Mouse (Mus musculus) hindbrain, embryonic 15.5 days (tissue): ENCODE measurements around the gene Fam57b. TPM values are rescaled to one million over a fixed set of nuclear protein-coding genes. Genes with fewer than 3 reads are reported as not detected.

Source experiments
- ATAC-seq: fragments of 200-750 bp; cut with Nextera tagmentation; 2 replicates; pipeline ENCODE4 v1.8.0; 2017; ENCODE audit warnings: low read depth, moderate number of reproducible peaks, moderate TSS enrichment; ENCODE audit not compliant: low FRiP score
- H3K27ac ChIP-seq: fragments of 300-500 bp; sonication (generic); replicated peaks from 2 replicates; pipeline ENCODE4 v1.5.1; 2015; ENCODE audit warnings: mild to moderate bottlenecking, inconsistent platforms
- H3K27me3 ChIP-seq: fragments of 300-500 bp; sonication (generic); 2 replicates; pipeline ENCODE4 v1.6.1; 2015; ENCODE audit warnings: control low read depth, inconsistent platforms
- H3K36me3 ChIP-seq: fragments of 300-500 bp; sonication (generic); 2 replicates; pipeline ENCODE4 v1.6.1; 2015; ENCODE audit warnings: control low read depth, inconsistent platforms
- H3K4me1 ChIP-seq: fragments of 300-500 bp; sonication (generic); replicated peaks from 2 replicates; pipeline ENCODE4 v1.6.1; 2015; ENCODE audit warnings: control low read depth, inconsistent platforms
- H3K4me2 ChIP-seq: fragments of 300-500 bp; sonication (generic); 2 replicates; pipeline ENCODE4 v1.6.1; 2015; ENCODE audit warnings: moderate library complexity, mild to moderate bottlenecking, inconsistent platforms
- H3K4me3 ChIP-seq: fragments of 300-500 bp; sonication (generic); 2 replicates; pipeline ENCODE4 v1.5.1; 2015; ENCODE audit warnings: mild to moderate bottlenecking, inconsistent platforms
- H3K9ac ChIP-seq: fragments of 300-500 bp; sonication (generic); 2 replicates; pipeline ENCODE4 v1.6.1; 2015; ENCODE audit warnings: inconsistent platforms
- H3K9me3 ChIP-seq: fragments of 300-500 bp; sonication (generic); 2 replicates; pipeline ENCODE4 v1.6.1; 2016; ENCODE audit warnings: control low read depth, inconsistent platforms
- WGBS: fragments of 180-500 bp; shearing (Covaris S2); methylation state at CpG from one replicate; pipeline ENCODE4 v1.1.7; 2015; 5-methylcytosine and 5-hydroxymethylcytosine counted together
- polyA plus RNA-seq: library from polyadenylated mRNA; unstranded; fragments of >200 nt; fragmentation: Nextera tagmentation; extraction: Ambion mirVana; gene quantifications from 2 replicates; pipeline ENCODE4 v1.2.1, GENCODE M21; 2015

Fam57b gene
- polyA plus RNA-seq, 1 experiment from 2014 or later = 60.8 TPM

- H3K4me3 ChIP-seq = peak overlapping the region; percentile 76
Measured at GRCm38 (mm10) chr7:126821835-126822511, 24.5 kb downstream of the Fam57b start.

GRCm38 (mm10) chr7:126822741-126823140, 25.3 kb downstream of the Fam57b start:
- H3K36me3 ChIP-seq = no peaks in the 10 kb centered on the region

More at GRCm38 (mm10) chr7:126821835-126822511, 24.5 kb downstream of the Fam57b start:
- Histone ChIP-seq H3K4me1 (peaks cover 42% of the 10 kb centered on the region), H3K9ac (peak overlapping the region; percentile 90), H3K9me3 (no peaks in the 10 kb centered on the region), H3K27me3 (no peaks in the 10 kb centered on the region), H3K36me3 (no peaks in the 10 kb centered on the region), H3K4me2 (peak overlapping the region; percentile 67), H3K27ac (peak overlapping the region; percentile 93)
- 17% methylated on average over 7 of the region's 7 CpGs for WGBS
- ATAC-seq = no peak; the same call in 1 of the 2 replicates

DNA sequence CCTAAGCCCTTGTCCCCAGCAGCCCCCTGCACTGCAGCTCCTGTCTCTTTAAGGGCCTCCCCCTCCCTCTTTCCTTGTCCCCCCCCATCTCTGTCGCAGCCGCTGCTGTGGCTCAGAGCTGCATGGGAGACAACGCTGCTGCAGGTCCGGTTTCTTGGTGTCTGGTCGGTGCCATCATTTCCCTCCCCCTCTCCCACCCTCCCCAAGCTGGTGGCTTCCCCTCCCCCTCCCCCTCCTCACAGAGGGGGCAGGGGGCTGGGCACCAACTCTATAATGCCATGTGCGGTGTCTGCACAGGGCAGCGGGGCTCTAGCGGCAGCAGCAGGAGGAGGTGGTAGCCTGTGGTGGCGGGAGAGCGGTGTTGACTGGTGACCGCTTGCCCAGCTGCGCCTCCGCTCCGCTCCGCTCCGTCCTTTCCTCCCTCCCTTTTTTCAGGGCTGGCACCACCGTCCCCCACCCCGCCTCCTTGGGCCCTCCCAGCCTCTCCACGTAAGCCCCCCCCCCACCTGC, 25.8 kb downstream of the Fam57b start:
- peaks cover 48% of the 10 kb centered on the region for H3K4me1 ChIP-seq
- H3K27ac ChIP-seq = peak overlapping the region; percentile 93
- WGBS = under 1% methylated on average over 16 of the region's 19 CpGs
- peak overlapping the region; percentile 76 for H3K4me3 ChIP-seq
- peak overlapping the region; percentile 90 for H3K9ac ChIP-seq
- H3K9me3 ChIP-seq = no peaks in the 10 kb centered on the region
- H3K4me2 ChIP-seq = peak overlapping the region; percentile 67
- peak; percentile 88 for ATAC-seq
- no peaks in the 10 kb centered on the region for H3K27me3 ChIP-seq
- no peaks in the 10 kb centered on the region for H3K36me3 ChIP-seq

More at GRCm38 (mm10) chr7:126822741-126823140, 25.3 kb downstream of the Fam57b start:
- Histone ChIP-seq H3K9ac (peak overlapping the region; percentile 90), H3K9me3 (no peaks in the 10 kb centered on the region), H3K27me3 (no peaks in the 10 kb centered on the region), H3K4me2 (peak overlapping the region; percentile 67), H3K4me1 (peaks cover 48% of the 10 kb centered on the region), H3K4me3 (peak overlapping the region; percentile 76), H3K27ac (peak overlapping the region; percentile 93)
- peak; percentile 33; the same call in 1 of the 2 replicates for ATAC-seq
- 9% methylated on average over 8 of the region's 9 CpGs for WGBS

DNA sequence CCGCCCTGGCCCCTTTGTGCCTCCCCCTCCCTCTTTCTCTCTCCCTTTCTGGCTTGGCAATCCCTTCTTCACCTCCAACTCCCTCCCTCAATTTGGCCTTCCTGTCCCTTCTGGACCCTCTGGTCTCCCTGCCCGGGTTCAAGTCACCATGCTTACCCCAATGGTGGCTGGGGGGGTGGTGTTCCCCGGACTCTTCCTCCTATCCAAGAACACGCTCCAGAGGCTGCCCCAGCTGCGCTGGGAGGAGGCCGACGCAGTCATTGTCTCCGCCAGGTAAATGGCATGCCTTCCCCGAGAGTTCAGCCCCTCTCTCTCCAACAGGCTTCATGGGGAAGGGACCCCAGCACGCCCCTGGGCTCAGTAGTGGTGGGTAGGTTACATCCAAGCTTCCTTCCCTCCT, 26.5 kb downstream of the Fam57b start:
- no peak for ATAC-seq
- WGBS = 5% methylated on average over 10 of the region's 10 CpGs
- Histone ChIP-seq H3K4me1 (peaks cover 48% of the 10 kb centered on the region), H3K4me2 (peak overlapping the region; percentile 67), H3K36me3 (no peaks in the 10 kb centered on the region), H3K27me3 (no peaks in the 10 kb centered on the region), H3K9me3 (no peaks in the 10 kb centered on the region), H3K4me3 (peak overlapping the region; percentile 76), H3K27ac (peak overlapping the region; percentile 93), H3K9ac (peak overlapping the region; percentile 90)

DNA sequence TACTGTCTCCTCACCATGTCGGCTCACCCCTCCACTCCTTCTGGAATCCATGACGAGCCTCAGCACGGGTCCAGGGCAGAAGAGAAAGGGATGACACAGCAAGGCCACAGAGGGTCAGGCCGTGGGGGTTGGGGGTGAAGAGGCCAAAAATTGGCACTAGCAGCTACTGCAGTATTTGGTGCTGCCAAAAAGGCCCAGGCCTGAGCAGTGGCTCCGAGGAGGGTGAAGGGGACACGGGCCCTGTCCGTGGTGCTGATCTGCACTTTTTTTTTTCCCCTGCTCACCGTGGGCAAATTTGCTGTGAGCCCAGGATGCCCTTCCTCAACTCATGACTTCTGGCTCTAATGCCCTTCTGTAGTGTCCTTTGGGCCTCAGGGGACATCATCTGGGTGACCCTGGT, 27.9 kb downstream of the Fam57b start:
- 26% methylated on average over 8 of the region's 8 CpGs for WGBS
- Histone ChIP-seq H3K9ac (no peak overlapping the region), H3K27me3 (no peaks in the 10 kb centered on the region), H3K9me3 (no peaks in the 10 kb centered on the region), H3K4me3 (peak overlapping the region; percentile 76; the same call in 1 of the 2 replicates), H3K4me2 (peak overlapping the region; percentile 67), H3K4me1 (peaks cover 52% of the 10 kb centered on the region), H3K27ac (no peak overlapping the region), H3K36me3 (no peaks in the 10 kb centered on the region)
- no peak for ATAC-seq

GRCm38 (mm10) chr7:126825952-126826351, 28.5 kb downstream of the Fam57b start:
- 72% methylated on average over 5 of the region's 5 CpGs for WGBS
- no peak overlapping the region for H3K4me3 ChIP-seq
- H3K9me3 ChIP-seq = no peaks in the 10 kb centered on the region
- H3K4me1 ChIP-seq = peaks cover 52% of the 10 kb centered on the region
- H3K27me3 ChIP-seq = no peaks in the 10 kb centered on the region
- H3K27ac ChIP-seq = no peak overlapping the region
- no peaks in the 10 kb centered on the region for H3K36me3 ChIP-seq
- no peak for ATAC-seq
- no peak overlapping the region; the same call in 1 of the 2 replicates for H3K4me2 ChIP-seq
- H3K9ac ChIP-seq = no peak overlapping the region

GRCm38 (mm10) chr7:126831539-126831938, 34.1 kb downstream of the Fam57b start, which contains the start of gene 4930451I11Rik:
Gene 4930451I11Rik (minus strand): TSS chr7:126831639.
- H3K4me1 ChIP-seq = peaks cover 25% of the 10 kb centered on the region
- no peaks in the 10 kb centered on the region for H3K27me3 ChIP-seq
- H3K4me2 ChIP-seq = peak within 1 kb of the TSS; percentile 61
- WGBS = 53% methylated on average over 5 of the region's 5 CpGs
- peak within 1 kb of the TSS; percentile 27 for H3K4me3 ChIP-seq
- H3K36me3 ChIP-seq = no peaks in the 10 kb centered on the region
- no peaks in the 10 kb centered on the region for H3K9me3 ChIP-seq
- 0 out of 2 replicates have a peak, but pooled peaks have one; percentile 10 for ATAC-seq
- 0 out of 2 replicates have a peak within 1 kb of the TSS, but pooled peaks have one; percentile 54 for H3K27ac ChIP-seq
- H3K9ac ChIP-seq = no peak within 1 kb of the TSS

DNA sequence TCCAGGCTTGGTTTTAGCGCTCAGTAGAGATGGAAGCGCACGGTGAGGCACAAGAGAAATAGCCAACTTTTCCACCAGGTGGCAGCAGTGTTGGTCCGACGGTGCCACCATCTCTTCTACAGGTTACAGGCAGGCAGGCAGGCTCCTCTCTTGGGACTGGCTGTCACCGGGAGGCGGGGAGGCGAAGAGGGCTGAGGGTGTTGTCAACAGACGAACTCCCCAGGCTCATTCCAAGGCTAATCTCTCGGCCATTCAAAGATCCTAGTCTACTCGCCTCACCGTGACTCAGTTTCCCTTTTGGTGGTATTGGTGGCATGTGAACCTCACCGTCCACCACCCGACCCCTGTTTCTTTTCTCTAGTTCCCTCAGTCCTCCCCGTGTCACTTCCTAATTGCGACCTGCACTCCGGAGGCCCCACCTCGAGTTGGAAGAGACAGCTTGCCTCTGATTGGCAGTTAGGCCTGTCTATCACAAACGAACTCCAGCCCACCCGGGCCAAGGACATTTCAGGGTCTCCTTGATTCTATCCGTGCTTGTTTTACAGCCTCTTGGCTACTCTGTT, 34.6 kb downstream of the Fam57b start:
- Histone ChIP-seq H3K4me3 (peak overlapping the region; percentile 27), H3K36me3 (no peaks in the 10 kb centered on the region), H3K9me3 (no peaks in the 10 kb centered on the region), H3K27ac (0 out of 2 replicates have a peak overlapping the region, but pooled peaks have one; percentile 54), H3K4me2 (peak overlapping the region; percentile 61), H3K4me1 (peaks cover 20% of the 10 kb centered on the region), H3K27me3 (no peaks in the 10 kb centered on the region), H3K9ac (no peak overlapping the region)
- peak; percentile 79 for ATAC-seq
- 2% methylated on average over 21 of the region's 21 CpGs for WGBS

DNA sequence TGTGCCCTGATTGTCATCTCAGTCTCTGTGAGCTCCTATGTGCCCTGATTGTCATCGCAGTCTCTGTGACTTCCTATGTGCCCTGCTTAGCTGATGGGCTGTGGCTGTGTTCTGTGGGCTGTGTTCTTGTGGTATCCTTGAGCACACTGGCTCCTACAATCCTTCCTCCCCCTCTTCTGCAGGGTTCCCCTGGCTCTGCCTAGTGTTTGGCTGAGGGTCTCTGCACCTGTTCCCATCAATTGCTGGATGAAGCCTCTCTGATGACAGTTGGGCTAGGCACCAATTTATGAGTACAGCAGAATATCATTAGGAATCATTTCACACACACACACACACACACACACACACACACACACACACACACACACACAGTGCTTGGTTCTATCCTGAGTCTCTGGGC, 35.8 kb downstream of the Fam57b start:
- Histone ChIP-seq H3K27ac (no peak overlapping the region), H3K9me3 (no peaks in the 10 kb centered on the region), H3K4me2 (no peak overlapping the region), H3K36me3 (no peaks in the 10 kb centered on the region), H3K4me1 (peaks cover 16% of the 10 kb centered on the region), H3K27me3 (no peaks in the 10 kb centered on the region), H3K9ac (no peak overlapping the region), H3K4me3 (no peak overlapping the region)
- 100% methylated on average over 1 of the region's 1 CpGs for WGBS
- no peak for ATAC-seq

DNA sequence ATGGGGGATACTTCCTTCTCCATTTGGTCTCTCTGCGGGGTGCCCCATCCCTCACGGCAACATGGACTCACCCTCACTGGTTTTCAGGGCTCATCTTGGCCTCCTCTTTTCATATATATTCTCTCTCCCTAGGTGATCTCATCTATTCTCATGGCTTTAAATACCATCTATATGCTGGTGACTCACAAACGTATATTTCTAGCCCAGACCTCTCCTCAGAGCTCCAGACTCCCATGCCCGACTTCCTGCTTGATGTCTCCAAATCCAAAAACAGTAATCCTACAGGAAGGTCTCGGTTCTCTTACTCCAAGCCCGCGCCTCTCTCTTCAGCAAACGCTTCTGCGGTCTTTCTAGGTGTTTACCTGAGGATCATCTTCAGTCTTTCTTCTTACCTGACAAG, 45.8 kb downstream of the Fam57b start:
- H3K9me3 ChIP-seq = no peaks in the 10 kb centered on the region
- no peaks in the 10 kb centered on the region for H3K27me3 ChIP-seq
- no peaks in the 10 kb centered on the region for H3K36me3 ChIP-seq
- H3K9ac ChIP-seq = no peak overlapping the region
- ATAC-seq = no peak
- peaks cover 11% of the 10 kb centered on the region for H3K4me1 ChIP-seq
- WGBS = 81% methylated on average over 9 of the region's 9 CpGs
- no peak overlapping the region for H3K4me2 ChIP-seq
- H3K27ac ChIP-seq = no peak overlapping the region
- H3K4me3 ChIP-seq = no peak overlapping the region

DNA sequence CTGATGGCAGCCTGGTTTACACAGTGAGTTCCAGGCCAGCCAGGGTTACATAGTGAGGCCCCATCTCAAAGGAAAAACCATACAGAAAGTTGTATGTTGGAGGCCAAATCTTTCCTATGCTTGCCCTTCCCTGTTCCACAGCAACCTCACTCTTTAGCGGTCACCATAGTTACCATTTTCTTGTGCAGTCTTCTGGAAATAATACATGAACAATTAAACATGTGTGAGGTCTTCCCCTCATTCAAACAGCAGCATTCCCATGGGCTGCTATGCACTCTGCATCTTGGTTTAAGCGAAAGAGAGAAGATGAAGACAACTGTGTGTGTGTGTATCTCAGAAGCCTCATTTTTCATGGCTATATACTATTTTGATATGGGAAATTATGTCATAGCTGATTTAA, 48.0 kb downstream of the Fam57b start:
- 29% methylated on average over 2 of the region's 2 CpGs for WGBS
- no peak for ATAC-seq

DNA sequence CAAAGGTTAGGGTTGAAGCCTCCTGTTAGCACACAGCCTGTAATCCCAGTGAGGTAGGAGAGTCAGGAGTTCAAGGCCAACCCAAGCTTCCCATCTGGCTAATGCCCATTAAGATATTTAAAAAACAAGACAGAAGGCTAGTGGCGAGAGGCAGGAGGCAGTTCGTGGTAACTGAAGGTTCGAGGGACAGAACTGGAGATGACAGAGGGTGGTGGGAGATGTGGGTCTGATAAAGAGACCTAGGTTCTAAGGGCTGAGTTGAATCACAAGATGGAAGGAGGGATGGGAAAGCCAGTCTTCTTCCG, 49.6 kb downstream of the Fam57b start, which contains the start of gene Doc2a:
Gene Doc2a, plus strand, starts transcription at position 301 of the 305 bp plus-strand sequence.
- Histone ChIP-seq H3K36me3 (peaks cover 3% of the 10 kb centered on the region; the same call in 1 of the 2 replicates), H3K9me3 (no peaks in the 10 kb centered on the region), H3K4me2 (peak within 1 kb of the TSS; percentile 95), H3K4me1 (peaks cover 24% of the 10 kb centered on the region), H3K9ac (peak within 1 kb of the TSS; percentile 64), H3K27ac (peak within 1 kb of the TSS; percentile 30; the same call in 1 of the 2 replicates), H3K27me3 (peaks cover 10% of the 10 kb centered on the region), H3K4me3 (peak within 1 kb of the TSS; percentile 55)
- 16% methylated on average over 4 of the region's 4 CpGs for WGBS
- ATAC-seq = no peak

More for the DNA sequence above, 48.0 kb downstream of the Fam57b start:
- Histone ChIP-seq H3K9me3 (no peaks in the 10 kb centered on the region), H3K4me3 (no peak overlapping the region), H3K27me3 (peaks cover 10% of the 10 kb centered on the region), H3K4me2 (no peak overlapping the region), H3K9ac (no peak overlapping the region), H3K4me1 (peaks cover 24% of the 10 kb centered on the region), H3K36me3 (no peaks in the 10 kb centered on the region), H3K27ac (no peak overlapping the region)
